Mouse (Mus musculus) midbrain, embryonic 11.5 days (tissue): ENCODE data around the gene Cfap43. TPM values are rescaled to one million over a fixed set of nuclear protein-coding genes. Genes with fewer than 3 reads are reported as not detected.
A peak's percentile ranks its signal among the peaks of the same experiment; 100 is the strongest.

Experiments used
- ATAC-seq: fragments of 200-750 bp; cut with Nextera tagmentation; 2 replicates; pipeline ENCODE4 v1.8.0; 2017; ENCODE audit warnings: moderate TSS enrichment, moderate library complexity; ENCODE audit not compliant: low FRiP score
- DNase-seq: peaks from one replicate; pipeline ENCODE4 v3.0.0; 2015; ENCODE audit warnings: low spot score; ENCODE audit errors: missing footprints
- H3K27ac ChIP-seq: fragments of 300-500 bp; sonication (generic); 2 replicates; pipeline ENCODE4 v1.5.1; 2014; ENCODE audit warnings: low read depth, low read length
- H3K27me3 ChIP-seq: fragments of 300-500 bp; sonication (generic); 2 replicates; pipeline ENCODE4 v1.6.1; 2014; ENCODE audit warnings: mild to moderate bottlenecking, low read length, moderate library complexity, mixed read lengths; ENCODE audit not compliant: control insufficient read depth, insufficient read depth
- H3K36me3 ChIP-seq: fragments of 300-500 bp; sonication (generic); 2 replicates; pipeline ENCODE4 v1.6.1; 2014; ENCODE audit warnings: mild to moderate bottlenecking, low read length, moderate library complexity, mixed read lengths; ENCODE audit not compliant: control insufficient read depth, insufficient read depth
- H3K4me1 ChIP-seq: fragments of 300-500 bp; sonication (generic); 2 replicates; pipeline ENCODE4 v1.6.1; 2014; ENCODE audit warnings: low read length; ENCODE audit not compliant: control insufficient read depth, insufficient read depth
- H3K4me2 ChIP-seq: fragments of 300-500 bp; sonication (generic); 2 replicates; pipeline ENCODE4 v1.6.1; 2014; ENCODE audit warnings: mild to moderate bottlenecking, moderate library complexity
- H3K4me3 ChIP-seq: fragments of 300-500 bp; sonication (generic); 2 replicates; pipeline ENCODE4 v1.5.1; 2014; ENCODE audit warnings: low read depth, low read length
- H3K9ac ChIP-seq: fragments of 300-500 bp; sonication (generic); 2 replicates; pipeline ENCODE4 v1.6.1; 2014; ENCODE audit warnings: low read length
- H3K9me3 ChIP-seq: fragments of 300-500 bp; sonication (generic); 2 replicates; pipeline ENCODE4 v1.6.1; 2016; ENCODE audit warnings: low read length; ENCODE audit not compliant: control insufficient read depth
- WGBS: fragments of 180-500 bp; shearing (Covaris S2); extraction: QIAGEN DNeasy Blood & Tissue Kit; methylation state at CpG from one replicate; pipeline ENCODE4 v1.1.7; 2014; 5-methylcytosine and 5-hydroxymethylcytosine counted together
- polyA plus RNA-seq: library from polyadenylated mRNA; unstranded; fragments of >200 nt; fragmentation: Nextera tagmentation; extraction: Ambion mirVana; gene quantifications from 2 replicates; pipeline ENCODE4 v1.2.1, GENCODE M21; 2014

Gene Cfap43
- polyA plus RNA-seq, 1 experiment from 2014 or later, result 0.05 TPM

DNA sequence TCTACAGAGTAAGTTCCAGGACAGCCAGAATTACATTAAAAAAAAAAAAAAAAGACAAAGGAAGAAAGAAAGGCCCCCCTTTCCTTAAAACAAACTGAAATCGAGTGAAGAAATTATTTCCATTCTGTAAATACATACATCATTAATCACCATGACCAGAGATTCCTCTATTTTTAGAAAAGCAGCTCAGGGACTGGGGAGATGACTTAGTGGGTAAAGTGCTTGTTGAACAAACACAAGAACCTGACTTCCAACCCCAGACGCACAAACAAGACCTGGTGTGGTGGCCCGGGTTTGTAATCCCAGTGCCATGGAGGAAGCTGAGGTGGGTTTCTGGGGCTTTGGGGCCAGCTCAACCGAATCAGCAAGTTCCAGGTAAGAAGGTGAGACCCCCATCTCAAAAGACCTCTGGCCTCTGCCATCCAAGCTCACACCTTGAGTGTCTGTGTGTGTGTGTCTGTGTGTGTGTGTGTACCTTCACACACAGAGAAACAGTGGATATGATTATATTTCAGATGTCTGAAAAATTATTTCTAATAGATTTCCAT is 51.4 kb downstream of the Cfap43 start:
- peaks cover 3% of the 10 kb centered on the region for H3K4me1 ChIP-seq
- no peak overlapping the region for H3K9ac ChIP-seq

GRCm38 (mm10) chr19:47865353-47865947 is 53.6 kb downstream of the Cfap43 start, which contains the start of gene Gsto2:
TSS of gene Gsto2 (plus strand) at chr19:47865534.
- under 1% methylated on average over 49 of the region's 49 CpGs for WGBS
- Histone ChIP-seq H3K9me3 (no peaks in the 10 kb centered on the region), H3K9ac (peak within 1 kb of the TSS; percentile 94), H3K27ac (peak within 1 kb of the TSS; percentile 72), H3K4me1 (peaks cover 3% of the 10 kb centered on the region), H3K4me2 (peak within 1 kb of the TSS; percentile 84), H3K27me3 (no peaks in the 10 kb centered on the region), H3K4me3 (peak within 1 kb of the TSS; percentile 69), H3K36me3 (no peaks in the 10 kb centered on the region)
- ATAC-seq (peak; percentile 100), DNase-seq (peak; percentile 97)

More for the DNA sequence above, 51.4 kb downstream of the Cfap43 start:
- ATAC-seq (no peak), DNase-seq (peak; percentile 6)
- H3K27me3 ChIP-seq, result no peaks in the 10 kb centered on the region
- H3K4me2 ChIP-seq, result no peak overlapping the region
- 76% methylated on average over 4 of the region's 4 CpGs for WGBS
- H3K36me3 ChIP-seq, result no peaks in the 10 kb centered on the region
- H3K4me3 ChIP-seq, result no peak overlapping the region
- no peaks in the 10 kb centered on the region for H3K9me3 ChIP-seq
- H3K27ac ChIP-seq, result no peak overlapping the region

GRCm38 (mm10) chr19:47864721-47865120 is 54.4 kb downstream of the Cfap43 start:
- no peaks in the 10 kb centered on the region for H3K9me3 ChIP-seq
- H3K27ac ChIP-seq, result no peak overlapping the region
- peak overlapping the region; percentile 69 for H3K4me3 ChIP-seq
- peak overlapping the region; percentile 84 for H3K4me2 ChIP-seq
- peak overlapping the region; percentile 94 for H3K9ac ChIP-seq
- H3K4me1 ChIP-seq, result peaks cover 3% of the 10 kb centered on the region
- ATAC-seq (no peak), DNase-seq (peak; percentile 31)
- 83% methylated on average over 7 of the region's 7 CpGs for WGBS
- no peaks in the 10 kb centered on the region for H3K36me3 ChIP-seq
- H3K27me3 ChIP-seq, result no peaks in the 10 kb centered on the region

GRCm38 (mm10) chr19:47864051-47864450 is 55.0 kb downstream of the Cfap43 start:
- no peak overlapping the region for H3K4me2 ChIP-seq
- DNase-seq (peak; percentile 61), ATAC-seq (no peak)
- WGBS, result 96% methylated on average over 9 of the region's 9 CpGs
- H3K4me3 ChIP-seq, result no peak overlapping the region
- H3K36me3 ChIP-seq, result no peaks in the 10 kb centered on the region
- H3K27me3 ChIP-seq, result no peaks in the 10 kb centered on the region
- no peaks in the 10 kb centered on the region for H3K9me3 ChIP-seq
- H3K4me1 ChIP-seq, result peaks cover 3% of the 10 kb centered on the region
- H3K9ac ChIP-seq, result no peak overlapping the region
- H3K27ac ChIP-seq, result no peak overlapping the region

DNA sequence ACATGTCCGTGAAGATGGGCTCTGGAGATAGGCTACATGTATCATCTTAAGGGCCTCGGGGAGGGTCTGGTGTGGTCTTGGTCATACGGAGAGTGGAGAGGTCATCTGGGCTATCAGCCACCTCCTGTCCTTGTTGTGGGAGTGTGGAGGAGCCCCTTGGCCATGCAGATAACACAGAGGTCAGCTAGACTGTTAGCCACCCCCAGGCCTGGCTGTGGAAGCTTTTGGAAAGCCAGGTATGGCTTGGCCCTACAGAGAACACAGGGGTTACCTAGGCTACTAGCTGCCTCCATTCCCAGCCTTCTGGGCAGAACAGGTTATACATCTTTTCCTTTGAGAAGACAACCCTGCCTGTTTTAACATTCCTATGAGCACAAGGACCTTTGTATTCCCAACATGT is 56.5 kb downstream of the Cfap43 start:
- no peaks in the 10 kb centered on the region for H3K36me3 ChIP-seq
- H3K4me2 ChIP-seq, result no peak overlapping the region
- no peak overlapping the region for H3K4me3 ChIP-seq
- no peaks in the 10 kb centered on the region for H3K27me3 ChIP-seq
- no peak overlapping the region for H3K27ac ChIP-seq
- H3K9me3 ChIP-seq, result no peaks in the 10 kb centered on the region
- 90% methylated on average over 3 of the region's 3 CpGs for WGBS
- no peak for DNase-seq
- H3K9ac ChIP-seq, result no peak overlapping the region
- peaks cover 3% of the 10 kb centered on the region for H3K4me1 ChIP-seq
- ATAC-seq, result no peak

DNA sequence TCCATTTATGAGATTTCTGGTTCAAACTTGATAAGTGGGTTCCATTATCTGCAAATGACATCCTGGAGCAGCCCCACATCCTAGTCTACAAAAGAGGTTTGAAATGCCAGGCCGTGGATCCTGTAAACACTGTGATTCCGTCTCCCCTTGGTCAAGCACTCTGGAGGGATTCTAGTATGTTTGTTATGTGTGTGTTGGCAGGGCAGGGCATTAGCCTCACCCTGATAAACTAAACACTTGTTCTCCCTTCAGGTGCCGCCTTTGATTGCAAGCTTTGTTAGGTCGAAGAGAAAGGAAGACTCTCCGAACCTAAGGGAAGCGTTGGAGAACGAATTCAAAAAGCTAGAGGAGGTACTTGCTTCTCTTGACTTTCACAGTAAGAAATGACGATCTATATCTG is 59.9 kb downstream of the Cfap43 start:
- Histone ChIP-seq H3K36me3 (no peaks in the 10 kb centered on the region), H3K9ac (no peak overlapping the region), H3K9me3 (no peaks in the 10 kb centered on the region), H3K27me3 (no peaks in the 10 kb centered on the region; the same call in 1 of the 2 replicates), H3K4me1 (peaks cover 10% of the 10 kb centered on the region), H3K27ac (no peak overlapping the region), H3K4me2 (no peak overlapping the region), H3K4me3 (no peak overlapping the region)
- DNase-seq, result no peak
- no peak for ATAC-seq
- 92% methylated on average over 8 of the region's 8 CpGs for WGBS

GRCm38 (mm10) chr19:47857957-47858942 is 60.8 kb downstream of the Cfap43 start:
- no peak overlapping the region for H3K9ac ChIP-seq

DNA sequence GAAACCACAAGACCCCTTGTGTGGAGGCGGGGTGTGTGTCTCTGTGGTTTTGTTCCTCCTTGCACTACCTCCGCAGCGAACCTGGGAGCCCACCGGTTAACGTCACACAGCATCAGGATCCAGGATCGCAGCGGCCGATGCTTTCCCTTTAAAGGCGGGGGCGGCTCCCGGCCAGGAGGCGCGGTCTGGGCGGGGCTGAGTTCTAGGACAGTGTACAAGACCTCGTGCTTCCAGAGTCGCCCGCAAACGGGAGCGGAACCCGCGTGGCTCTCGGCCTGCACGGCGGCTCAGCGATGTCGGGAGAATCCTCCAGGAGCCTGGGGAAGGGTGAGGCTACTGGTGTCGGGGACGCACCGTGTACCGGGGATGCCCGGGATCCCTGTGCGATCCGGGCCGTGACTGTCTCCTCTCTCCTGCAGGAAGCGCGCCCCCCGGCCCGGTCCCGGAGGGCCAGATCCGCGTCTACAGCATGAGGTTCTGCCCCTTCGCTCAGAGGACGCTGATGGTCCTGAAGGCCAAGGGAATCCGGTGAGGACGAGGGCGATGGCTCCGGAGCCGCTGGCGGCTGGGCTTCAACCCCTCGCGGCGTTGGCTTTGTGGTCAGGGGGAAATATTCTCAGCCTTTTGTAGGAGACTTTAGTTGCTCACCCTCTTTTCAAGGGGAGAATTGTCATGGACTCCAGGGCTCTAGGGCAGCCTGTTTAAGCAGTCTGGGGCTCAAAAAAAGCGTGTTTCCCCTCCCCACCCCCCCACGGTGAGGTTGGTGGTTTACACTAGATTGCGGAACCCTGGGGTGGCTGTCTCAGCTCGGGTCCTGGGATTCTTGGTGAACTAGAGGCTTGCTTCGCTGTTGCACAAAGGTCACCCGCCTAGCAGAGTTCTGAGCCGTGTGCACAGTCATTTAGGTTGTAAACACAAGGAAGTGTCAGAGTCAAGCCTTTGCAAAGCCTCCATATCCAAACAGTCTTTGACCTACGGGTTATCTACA is 64.0 kb downstream of the Cfap43 start, which contains the start of gene Gsto1:
Gene Gsto1, plus strand, starts transcription at position 175 of the 988 bp plus-strand sequence.
- DNase-seq (peak; percentile 97), ATAC-seq (peak; percentile 94)
- peak within 1 kb of the TSS; percentile 77 for H3K9ac ChIP-seq
- H3K27me3 ChIP-seq, result no peaks in the 10 kb centered on the region; the same call in 1 of the 2 replicates
- WGBS, result under 1% methylated on average over 60 of the region's 60 CpGs
- no peaks in the 10 kb centered on the region for H3K9me3 ChIP-seq
- peak within 1 kb of the TSS; percentile 66 for H3K4me3 ChIP-seq
- H3K4me1 ChIP-seq, result peaks cover 10% of the 10 kb centered on the region
- no peaks in the 10 kb centered on the region for H3K36me3 ChIP-seq
- H3K27ac ChIP-seq, result no peak within 1 kb of the TSS
- H3K4me2 ChIP-seq, result peak within 1 kb of the TSS; percentile 99

More at GRCm38 (mm10) chr19:47857957-47858942, 60.8 kb downstream of the Cfap43 start:
- no peak overlapping the region for H3K27ac ChIP-seq
- DNase-seq (no peak), ATAC-seq (no peak)
- no peak overlapping the region for H3K4me3 ChIP-seq
- H3K4me1 ChIP-seq, result peaks cover 10% of the 10 kb centered on the region
- no peaks in the 10 kb centered on the region for H3K9me3 ChIP-seq
- H3K27me3 ChIP-seq, result no peaks in the 10 kb centered on the region; the same call in 1 of the 2 replicates
- 85% methylated on average over 18 of the region's 18 CpGs for WGBS
- H3K36me3 ChIP-seq, result no peaks in the 10 kb centered on the region
- no peak overlapping the region for H3K4me2 ChIP-seq
